Mouse (Mus musculus) midbrain, embryonic 12.5 days (tissue): ENCODE measurements around the gene Helq. TPM values are rescaled to one million over a fixed set of nuclear protein-coding genes. Genes with fewer than 3 reads are reported as not detected.

Experiments used
- ATAC-seq: fragments of 200-750 bp; cut with Nextera tagmentation; 2 replicates; pipeline ENCODE4 v1.8.0; 2017; ENCODE audit warnings: low read depth, moderate TSS enrichment, moderate library complexity; ENCODE audit not compliant: low FRiP score
- H3K27ac ChIP-seq: fragments of 300-500 bp; sonication (generic); replicated peaks from 2 replicates; pipeline ENCODE4 v1.5.1; 2016; ENCODE audit warnings: mild to moderate bottlenecking
- H3K27me3 ChIP-seq: fragments of 300-500 bp; sonication (generic); 2 replicates; pipeline ENCODE4 v1.6.1; 2016; ENCODE audit warnings: mild to moderate bottlenecking
- H3K36me3 ChIP-seq: fragments of 300-500 bp; sonication (generic); 2 replicates; pipeline ENCODE4 v1.6.1; 2016
- H3K4me1 ChIP-seq: fragments of 300-500 bp; sonication (generic); 2 replicates; pipeline ENCODE4 v1.6.1; 2016
- H3K4me2 ChIP-seq: fragments of 300-500 bp; sonication (generic); replicated peaks from 2 replicates; pipeline ENCODE4 v1.6.1; 2016; ENCODE audit warnings: mild to moderate bottlenecking, moderate library complexity
- H3K4me3 ChIP-seq: fragments of 300-500 bp; sonication (generic); 2 replicates; pipeline ENCODE4 v1.5.1; 2016; ENCODE audit warnings: mild to moderate bottlenecking
- H3K9ac ChIP-seq: fragments of 300-500 bp; sonication (generic); replicated peaks from 2 replicates; pipeline ENCODE4 v1.6.1; 2016; ENCODE audit warnings: mild to moderate bottlenecking, moderate library complexity
- H3K9me3 ChIP-seq: fragments of 300-500 bp; sonication (generic); 2 replicates; pipeline ENCODE4 v1.6.1; 2016; ENCODE audit warnings: mild to moderate bottlenecking
- WGBS: fragments of 180-500 bp; shearing (Covaris S2); methylation state at CpG from one replicate; pipeline ENCODE4 v1.1.7; 2016; 5-methylcytosine and 5-hydroxymethylcytosine counted together
- polyA plus RNA-seq: library from polyadenylated mRNA; unstranded; fragments of >200 nt; fragmentation: Nextera tagmentation; extraction: Ambion mirVana; gene quantifications from 2 replicates; pipeline ENCODE4 v1.2.1, GENCODE M21; 2016

Gene Helq
- polyA plus RNA-seq, 1 experiment from 2014 or later, result 27.5 TPM

GRCm38 (mm10) chr5:100775778-100776404 lies 22.5 kb downstream of the Helq start:
- Histone ChIP-seq H3K4me2 (no peak overlapping the region), H3K4me1 (no peaks in the 10 kb centered on the region), H3K9ac (no peak overlapping the region), H3K27ac (no peak overlapping the region), H3K27me3 (no peaks in the 10 kb centered on the region), H3K4me3 (no peak overlapping the region), H3K9me3 (no peaks in the 10 kb centered on the region), H3K36me3 (peaks cover 80% of the 10 kb centered on the region)
- WGBS, result 94% methylated on average over 13 of the region's 13 CpGs
- no peak for ATAC-seq

DNA sequence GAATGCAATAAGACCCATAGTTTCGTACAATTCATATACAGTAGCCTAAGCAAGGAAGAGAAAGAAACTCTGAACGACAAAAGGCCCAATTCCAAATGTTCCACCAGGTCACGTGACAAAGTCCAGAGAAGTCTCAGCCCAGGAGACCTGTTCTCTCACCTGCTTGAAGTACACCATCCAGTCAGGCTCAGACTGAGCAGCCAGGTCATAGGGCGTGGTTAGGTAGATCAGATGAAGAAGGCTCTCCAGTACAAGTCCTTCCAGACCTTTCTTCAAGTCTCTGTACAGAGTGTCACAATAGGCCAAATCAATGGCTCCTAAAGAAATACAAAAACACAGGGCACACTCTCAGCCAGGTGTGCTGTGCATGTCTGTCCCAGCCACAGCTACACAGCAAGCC lies 26.8 kb downstream of the Helq start:
- no peaks in the 10 kb centered on the region for H3K27me3 ChIP-seq
- H3K27ac ChIP-seq, result no peak overlapping the region
- ATAC-seq, result no peak
- 93% methylated on average over 4 of the region's 4 CpGs for WGBS
- H3K4me3 ChIP-seq, result no peak overlapping the region
- H3K9me3 ChIP-seq, result no peaks in the 10 kb centered on the region
- H3K4me2 ChIP-seq, result no peak overlapping the region
- no peak overlapping the region for H3K9ac ChIP-seq
- no peaks in the 10 kb centered on the region for H3K4me1 ChIP-seq
- H3K36me3 ChIP-seq, result peaks cover 86% of the 10 kb centered on the region

- no peaks in the 10 kb centered on the region for H3K4me1 ChIP-seq
- H3K27ac ChIP-seq, result no peak overlapping the region
- no peak overlapping the region for H3K9ac ChIP-seq
- H3K9me3 ChIP-seq, result no peaks in the 10 kb centered on the region
- no peak overlapping the region for H3K4me2 ChIP-seq
- ATAC-seq, result no peak
- 98% methylated on average over 7 of the region's 7 CpGs for WGBS
- H3K27me3 ChIP-seq, result no peaks in the 10 kb centered on the region
- peaks cover 89% of the 10 kb centered on the region for H3K36me3 ChIP-seq
- H3K4me3 ChIP-seq, result no peak overlapping the region
Observed at GRCm38 (mm10) chr5:100766026-100766425, 32.4 kb downstream of the Helq start.

GRCm38 (mm10) chr5:100761736-100762135 lies 36.7 kb downstream of the Helq start:
- ATAC-seq, result no peak
- no peaks in the 10 kb centered on the region for H3K4me1 ChIP-seq
- no peak overlapping the region for H3K4me3 ChIP-seq
- peaks cover 49% of the 10 kb centered on the region for H3K36me3 ChIP-seq
- H3K27ac ChIP-seq, result no peak overlapping the region
- no peaks in the 10 kb centered on the region for H3K27me3 ChIP-seq
- H3K4me2 ChIP-seq, result no peak overlapping the region
- 94% methylated on average over 7 of the region's 7 CpGs for WGBS
- H3K9ac ChIP-seq, result no peak overlapping the region
- no peaks in the 10 kb centered on the region for H3K9me3 ChIP-seq

DNA sequence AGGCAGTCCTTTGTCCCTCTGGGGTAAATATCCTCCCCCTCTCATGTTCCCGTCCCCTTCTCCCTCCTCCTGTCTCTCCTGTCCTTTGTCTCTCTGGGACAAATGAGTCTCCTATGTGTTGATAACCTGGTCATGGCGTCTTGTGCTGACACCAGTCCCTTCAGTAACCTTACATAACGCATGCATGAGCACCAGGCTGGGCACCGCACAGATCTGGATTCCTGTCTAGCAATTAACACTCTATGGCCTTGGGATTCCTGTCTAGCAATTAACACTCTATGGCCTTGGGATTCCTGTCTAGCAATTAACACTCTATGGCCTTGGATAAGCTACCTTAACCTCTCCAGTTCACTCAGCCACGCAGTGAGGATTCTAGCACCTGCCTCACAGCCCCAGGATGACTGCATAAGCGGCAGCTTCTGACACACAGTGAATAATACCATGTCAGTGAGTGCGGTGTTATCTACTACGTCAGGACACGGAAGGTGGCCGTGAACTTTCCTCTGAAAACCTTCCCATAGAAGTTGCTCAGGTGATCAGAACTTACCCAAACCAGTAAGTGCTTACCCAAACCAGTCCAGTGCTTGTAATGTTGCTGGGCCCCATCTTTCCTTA lies 38.2 kb downstream of the Helq start:
- peaks cover 33% of the 10 kb centered on the region for H3K36me3 ChIP-seq
- 89% methylated on average over 10 of the region's 10 CpGs for WGBS
- no peak overlapping the region for H3K4me2 ChIP-seq
- H3K9me3 ChIP-seq, result no peaks in the 10 kb centered on the region
- no peak overlapping the region for H3K9ac ChIP-seq
- no peaks in the 10 kb centered on the region for H3K27me3 ChIP-seq
- no peak for ATAC-seq
- H3K4me3 ChIP-seq, result no peak overlapping the region
- H3K4me1 ChIP-seq, result no peaks in the 10 kb centered on the region
- H3K27ac ChIP-seq, result no peak overlapping the region

GRCm38 (mm10) chr5:100758121-100758520 lies 40.3 kb downstream of the Helq start:
- no peaks in the 10 kb centered on the region for H3K9me3 ChIP-seq
- H3K4me2 ChIP-seq, result no peak overlapping the region
- H3K27ac ChIP-seq, result no peak overlapping the region
- peaks cover 3% of the 10 kb centered on the region; the same call in 1 of the 2 replicates for H3K4me1 ChIP-seq
- 96% methylated on average over 5 of the region's 5 CpGs for WGBS
- no peak for ATAC-seq
- H3K27me3 ChIP-seq, result no peaks in the 10 kb centered on the region
- peaks cover 13% of the 10 kb centered on the region for H3K36me3 ChIP-seq
- no peak overlapping the region for H3K4me3 ChIP-seq
- no peak overlapping the region for H3K9ac ChIP-seq

DNA sequence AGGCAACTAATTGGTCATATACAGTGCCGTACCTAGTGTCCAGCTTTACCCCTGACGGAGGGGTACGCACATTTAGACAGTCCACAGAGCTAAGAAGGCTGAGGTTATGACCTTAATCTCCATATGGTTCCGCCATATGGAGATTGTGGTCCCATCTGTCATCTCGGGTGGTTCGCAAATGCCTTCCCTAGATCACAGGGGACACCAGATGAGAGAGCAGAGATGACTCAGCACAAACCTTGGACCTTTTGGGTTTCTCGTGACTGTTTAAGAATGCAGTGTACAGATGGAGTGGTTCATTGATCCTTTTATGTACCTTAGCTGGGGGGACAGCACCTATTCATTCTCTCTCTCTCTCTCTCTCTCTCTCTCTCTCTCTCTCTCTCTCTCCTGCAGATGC lies 45.0 kb downstream of the Helq start:
- 0 out of 2 replicates have a peak overlapping the region, but pooled peaks have one; percentile 4 for H3K9ac ChIP-seq
- 57% methylated on average over 7 of the region's 7 CpGs for WGBS
- H3K9me3 ChIP-seq, result no peaks in the 10 kb centered on the region
- no peak overlapping the region for H3K27ac ChIP-seq
- H3K4me1 ChIP-seq, result peaks cover 7% of the 10 kb centered on the region; the same call in 1 of the 2 replicates
- no peaks in the 10 kb centered on the region for H3K36me3 ChIP-seq
- no peak overlapping the region for H3K4me2 ChIP-seq
- H3K4me3 ChIP-seq, result no peak overlapping the region
- peak; percentile 34; the same call in 1 of the 2 replicates for ATAC-seq
- H3K27me3 ChIP-seq, result no peaks in the 10 kb centered on the region

DNA sequence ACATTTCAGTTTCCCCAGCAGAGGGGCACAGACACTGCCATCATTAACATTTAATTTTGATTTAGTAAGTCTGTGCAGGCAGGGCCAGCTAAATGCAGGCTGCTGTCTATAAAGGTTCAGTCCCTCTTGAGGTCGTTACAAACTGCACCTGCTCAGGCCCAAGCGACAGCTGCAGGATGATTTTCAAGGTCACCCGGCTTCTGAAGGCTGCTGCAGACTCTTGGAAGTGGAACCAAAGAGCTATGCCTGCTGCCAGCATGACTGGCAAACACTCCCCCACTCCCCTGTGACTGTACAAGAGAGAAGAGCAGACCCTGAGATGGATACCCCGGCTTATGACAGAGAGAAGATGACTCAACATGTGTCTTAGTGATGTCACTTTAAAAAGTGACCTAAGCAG lies 46.7 kb downstream of the Helq start:
- peak overlapping the region; percentile 15 for H3K27ac ChIP-seq
- H3K4me2 ChIP-seq, result no peak overlapping the region
- 0 out of 2 replicates have a peak, but pooled peaks have one; percentile 30 for ATAC-seq

GRCm38 (mm10) chr5:100750617-100751255 lies 47.7 kb downstream of the Helq start:
- H3K27ac ChIP-seq, result peak overlapping the region; percentile 20; the same call in 1 of the 2 replicates
- H3K9me3 ChIP-seq, result no peaks in the 10 kb centered on the region
- no peak overlapping the region for H3K9ac ChIP-seq
- no peak overlapping the region for H3K4me3 ChIP-seq
- no peak overlapping the region for H3K4me2 ChIP-seq
- no peaks in the 10 kb centered on the region for H3K36me3 ChIP-seq
- ATAC-seq, result no peak
- H3K4me1 ChIP-seq, result peaks cover 7% of the 10 kb centered on the region; the same call in 1 of the 2 replicates
- WGBS, result 82% methylated on average over 10 of the region's 10 CpGs
- no peaks in the 10 kb centered on the region for H3K27me3 ChIP-seq

More for the DNA sequence above, 46.7 kb downstream of the Helq start:
- Histone ChIP-seq H3K4me1 (peaks cover 7% of the 10 kb centered on the region; the same call in 1 of the 2 replicates), H3K27me3 (no peaks in the 10 kb centered on the region), H3K36me3 (no peaks in the 10 kb centered on the region), H3K9me3 (no peaks in the 10 kb centered on the region), H3K9ac (no peak overlapping the region), H3K4me3 (no peak overlapping the region)
- 62% methylated on average over 4 of the region's 4 CpGs for WGBS

DNA sequence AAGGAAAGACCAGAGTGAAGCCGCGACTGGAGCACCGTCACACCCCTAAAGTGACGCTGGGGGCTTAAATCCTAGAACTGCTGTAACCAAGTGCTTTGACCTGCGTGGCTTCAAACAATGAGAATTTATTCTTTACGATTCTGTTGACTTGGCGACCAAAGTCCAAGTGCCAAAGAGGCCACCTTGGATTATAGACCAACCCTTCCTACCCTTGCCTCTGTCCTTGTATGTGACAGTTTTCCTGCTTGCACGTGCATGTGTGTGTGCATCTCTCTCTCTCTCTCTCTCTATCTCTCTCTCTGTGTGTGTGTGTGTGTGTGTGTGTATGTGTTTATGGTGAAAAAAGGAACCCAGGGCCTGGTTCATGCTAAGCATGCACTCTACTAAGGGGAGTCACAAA lies 59.6 kb downstream of the Helq start:
- H3K9me3 ChIP-seq, result peaks cover 10% of the 10 kb centered on the region; the same call in 1 of the 2 replicates
- 85% methylated on average over 8 of the region's 8 CpGs for WGBS
- ATAC-seq, result no peak
- no peak overlapping the region for H3K27ac ChIP-seq
- no peak overlapping the region for H3K4me2 ChIP-seq
- H3K9ac ChIP-seq, result no peak overlapping the region
- no peaks in the 10 kb centered on the region for H3K4me1 ChIP-seq
- H3K36me3 ChIP-seq, result no peaks in the 10 kb centered on the region
- no peak overlapping the region for H3K4me3 ChIP-seq
- no peaks in the 10 kb centered on the region for H3K27me3 ChIP-seq

GRCm38 (mm10) chr5:100736919-100737318 lies 61.5 kb downstream of the Helq start:
- 89% methylated on average over 8 of the region's 8 CpGs for WGBS

GRCm38 (mm10) chr5:100734535-100734934 lies 63.9 kb downstream of the Helq start:
- ATAC-seq, result no peak

More at GRCm38 (mm10) chr5:100736919-100737318, 61.5 kb downstream of the Helq start:
- no peak overlapping the region for H3K4me3 ChIP-seq
- H3K4me1 ChIP-seq, result no peaks in the 10 kb centered on the region
- no peaks in the 10 kb centered on the region for H3K36me3 ChIP-seq
- no peak overlapping the region for H3K9ac ChIP-seq
- no peak overlapping the region for H3K27ac ChIP-seq
- H3K27me3 ChIP-seq, result no peaks in the 10 kb centered on the region
- peaks cover 10% of the 10 kb centered on the region; the same call in 1 of the 2 replicates for H3K9me3 ChIP-seq
- no peak overlapping the region for H3K4me2 ChIP-seq
- no peak for ATAC-seq

More at GRCm38 (mm10) chr5:100734535-100734934, 63.9 kb downstream of the Helq start:
- no peak overlapping the region for H3K27ac ChIP-seq
- no peaks in the 10 kb centered on the region for H3K27me3 ChIP-seq
- H3K36me3 ChIP-seq, result no peaks in the 10 kb centered on the region
- peaks cover 5% of the 10 kb centered on the region; the same call in 1 of the 2 replicates for H3K9me3 ChIP-seq
- no peak overlapping the region for H3K4me2 ChIP-seq
- H3K9ac ChIP-seq, result no peak overlapping the region
- WGBS, result 86% methylated on average over 4 of the region's 4 CpGs
- no peak overlapping the region for H3K4me3 ChIP-seq
- no peaks in the 10 kb centered on the region for H3K4me1 ChIP-seq
